Mouse (Mus musculus): ENCODE measurements around the gene Usp15.

GRCm38 (mm10) chr10:123055205-123056000, 141.4 kb downstream of the Usp15 start:
- TF ChIP-seq CTCF (IDR thresholded peaks at IDR 0.05; ENCODE audit: low read depth, low read length) (no peak), POLR2A (IDR thresholded peaks at IDR 0.05; ENCODE audit: borderline replicate concordance, low read depth, low read length) (no peak)

Measured in bone marrow macrophage, adult 2 months (primary cell).